Mouse (Mus musculus) adrenal gland, postnatal 10 days (tissue): Measurements from ENCODE around the gene C1s2. TPM values are rescaled to one million over a fixed set of nuclear protein-coding genes. Genes with fewer than 3 reads are reported as not detected.
A peak's percentile ranks its signal among the peaks of the same experiment; 100 is the strongest.
"Not testable (repeated sequence)": the region's sequence is repeated elsewhere in the genome, so short reads cannot be mapped to it uniquely, and the experiment has no call there.

Source experiments
- DNase-seq: peaks from one replicate; pipeline ENCODE4 v3.0.0; 2021; ENCODE audit warnings: mixed read lengths
- total RNA-seq, 2 experiments: library from RNA; stranded (reverse); gene quantifications; 2 replicates each; pipeline ENCODE4 v1.2.3; 2021

C1s2 gene
- total RNA-seq, 2 experiments from 2014 or later = 2.5 to 4.2 TPM

GRCm38 (mm10) chr6:124636858-124637460, 1.1 kb upstream of the C1s2 start:
- DNase-seq = peak; percentile 34

- no peak for DNase-seq
Measured at GRCm38 (mm10) chr6:124630763-124631162, 5.1 kb downstream of the C1s2 start.

- DNase-seq = not testable (repeated sequence)
Measured at GRCm38 (mm10) chr6:124626184-124626583, 9.7 kb downstream of the C1s2 start.

GRCm38 (mm10) chr6:124625612-124626011, 10.3 kb downstream of the C1s2 start:
- DNase-seq = no peak

- peak; percentile 26 for DNase-seq
Measured at GRCm38 (mm10) chr6:124602031-124602430, 33.9 kb downstream of the C1s2 start.

- no peak for DNase-seq
Measured at GRCm38 (mm10) chr6:124593121-124593520, 42.8 kb downstream of the C1s2 start.

- peak; percentile 80 for DNase-seq
Measured at GRCm38 (mm10) chr6:124592186-124592700, 43.6 kb downstream of the C1s2 start.

- DNase-seq = no peak
Measured at GRCm38 (mm10) chr6:124588771-124589170, 47.1 kb downstream of the C1s2 start.

- no peak for DNase-seq
Measured at GRCm38 (mm10) chr6:124586266-124586665, 49.6 kb downstream of the C1s2 start.

- peak; percentile 90 for DNase-seq
Measured at GRCm38 (mm10) chr6:124585761-124586160, 50.1 kb downstream of the C1s2 start.

GRCm38 (mm10) chr6:124584935-124585334, 51.0 kb downstream of the C1s2 start:
- peak; percentile 29 for DNase-seq

GRCm38 (mm10) chr6:124582231-124582630, 53.7 kb downstream of the C1s2 start:
- DNase-seq = peak; percentile 20

GRCm38 (mm10) chr6:124580155-124580554, 55.7 kb downstream of the C1s2 start:
- DNase-seq = peak; percentile 75

GRCm38 (mm10) chr6:124575155-124575678, 60.7 kb downstream of the C1s2 start:
- DNase-seq = not testable (repeated sequence)

Other genes starting within 250 kb of the C1s2 start
- gene Pex5, start 221.0 kb downstream of the C1s2 start, total RNA-seq = 100 to 1,000 TPM in 1 of 2 experiments, 10 to 100 TPM in 1; 93.1 to 104 TPM
- 10 to 100 TPM; 78.7 to 79.4 TPM for gene Clstn3, start 171.3 kb downstream of the C1s2 start, total RNA-seq
- gene C1rl, start 143.0 kb downstream of the C1s2 start, total RNA-seq = 10 to 100 TPM; 16.0 to 21.7 TPM
- gene C1ra, start 123.7 kb downstream of the C1s2 start, total RNA-seq = 10 to 100 TPM; 40.4 to 51.1 TPM
- 100 to 1,000 TPM in 1 of 2 experiments, 10 to 100 TPM in 1; 76.9 to 105 TPM for gene C1s1, start 93.7 kb downstream of the C1s2 start, total RNA-seq
- 1 to 10 TPM; 4.7 to 5.1 TPM for gene C1rb, start 65.8 kb downstream of the C1s2 start, total RNA-seq
- gene Lpcat3, start 26.9 kb upstream of the C1s2 start, total RNA-seq = 10 to 100 TPM; 80.8 to 85.7 TPM
- 10 to 100 TPM; 85.5 to 94.1 TPM for gene Emg1, start 76.1 kb upstream of the C1s2 start, total RNA-seq
- 100 to 1,000 TPM; 452 to 487 TPM for gene Phb2, start 76.3 kb upstream of the C1s2 start, total RNA-seq
- 10 to 100 TPM; 13.0 to 13.5 TPM for gene Ptpn6, start 102.6 kb upstream of the C1s2 start, total RNA-seq
- 100 to 1,000 TPM; 321 to 324 TPM for gene Grcc10, start 105.3 kb upstream of the C1s2 start, total RNA-seq
- 1 to 10 TPM in 1 of 2 experiments, not detected in 1; 1.1 TPM for gene Gm45234, start 119.9 kb upstream of the C1s2 start, total RNA-seq
- gene Atn1, start 120.4 kb upstream of the C1s2 start, total RNA-seq = 10 to 100 TPM; 64.0 to 71.5 TPM
- gene Eno2, start 133.6 kb upstream of the C1s2 start, total RNA-seq = 10 to 100 TPM; 13.0 to 21.0 TPM
- gene Lrrc23, start 143.6 kb upstream of the C1s2 start, total RNA-seq = under 1 TPM in 1 of 2 experiments, not detected in 1; 0.72 TPM
- gene Spsb2, start 172.6 kb upstream of the C1s2 start, total RNA-seq = 10 to 100 TPM; 11.7 to 15.2 TPM
- gene Tpi1, start 178.2 kb upstream of the C1s2 start, total RNA-seq = 100 to 1,000 TPM; 504 to 601 TPM
- 100 to 1,000 TPM in 1 of 2 experiments, 10 to 100 TPM in 1; 89.2 to 111 TPM for gene Usp5, start 193.4 kb upstream of the C1s2 start, total RNA-seq
- gene Cdca3, start 193.5 kb upstream of the C1s2 start, total RNA-seq = 10 to 100 TPM; 26.3 to 28.8 TPM
- 1 to 10 TPM; 7.5 to 9.7 TPM for gene Gnb3, start 204.2 kb upstream of the C1s2 start, total RNA-seq
- gene P3h3, start 221.7 kb upstream of the C1s2 start, total RNA-seq = 10 to 100 TPM; 26.6 to 29.6 TPM
- gene Gpr162, start 227.9 kb upstream of the C1s2 start, total RNA-seq = 1 to 10 TPM; 3.5 to 5.2 TPM